Mouse (Mus musculus): Measurements from ENCODE around the gene B230118H07Rik.

GRCm38 (mm10) chr2:101610861-101611260 lies 38.5 kb downstream of the B230118H07Rik start:
- TF ChIP-seq CTCF (IDR thresholded peaks at IDR 0.05), result no peak
- no peak for TF ChIP-seq EP300 (IDR thresholded peaks at IDR 0.05)

Measured in lung, postnatal 0 days (tissue).